Mouse (Mus musculus): ENCODE data around the gene S100a3.

- TF ChIP-seq CTCF (conservative IDR thresholded peaks at IDR 0.05; ENCODE audit: insufficient read depth, insufficient read length, low read depth, low read length) = no peak
- no peak for TF ChIP-seq POLR2A (IDR thresholded peaks at IDR 0.05; ENCODE audit: low read depth, low read length)
Measured at GRCm38 (mm10) chr3:90615911-90616310, 55.5 kb downstream of the S100a3 start.

Data from kidney, adult 2 months (tissue).